Mouse (Mus musculus) lung, postnatal 36 days (tissue): Measurements from ENCODE around the gene Fam222b.

ENCODE experiments used
- DNase-seq: peaks from one replicate; pipeline ENCODE4 v3.0.0; 2022; ENCODE audit warnings: mixed read lengths

Fam222b gene

GRCm38 (mm10) chr11:78138023-78138422, 43.6 kb downstream of the Fam222b start:
- DNase-seq = no peak

- no peak for DNase-seq
Observed at GRCm38 (mm10) chr11:78140665-78141064, 46.2 kb downstream of the Fam222b start.

GRCm38 (mm10) chr11:78143520-78143919, 49.1 kb downstream of the Fam222b start:
- no peak for DNase-seq

- no peak for DNase-seq
Observed at GRCm38 (mm10) chr11:78146168-78146567, 51.7 kb downstream of the Fam222b start.

- DNase-seq = peak; percentile 52
Observed at GRCm38 (mm10) chr11:78146707-78147543, 52.5 kb downstream of the Fam222b start.

GRCm38 (mm10) chr11:78151161-78151560, 56.7 kb downstream of the Fam222b start:
- DNase-seq = peak; percentile 31

- DNase-seq = peak; percentile 84
Observed at GRCm38 (mm10) chr11:78152299-78153231, 58.1 kb downstream of the Fam222b start.

GRCm38 (mm10) chr11:78153778-78154177, 59.3 kb downstream of the Fam222b start:
- no peak for DNase-seq

- DNase-seq = no peak
Observed at GRCm38 (mm10) chr11:78155674-78156073, 61.2 kb downstream of the Fam222b start.

- DNase-seq = no peak
Observed at GRCm38 (mm10) chr11:78156156-78156699, 61.8 kb downstream of the Fam222b start.

GRCm38 (mm10) chr11:78159096-78159495, 64.6 kb downstream of the Fam222b start:
- peak; percentile 95 for DNase-seq

- DNase-seq = no peak
Observed at GRCm38 (mm10) chr11:78159557-78159956, 65.1 kb downstream of the Fam222b start.

GRCm38 (mm10) chr11:78160171-78160570, 65.7 kb downstream of the Fam222b start:
- DNase-seq = no peak

GRCm38 (mm10) chr11:78160675-78161074, 66.2 kb downstream of the Fam222b start:
- DNase-seq = no peak

- DNase-seq = no peak
Observed at GRCm38 (mm10) chr11:78161169-78161568, 66.7 kb downstream of the Fam222b start.

- no peak for DNase-seq
Observed at GRCm38 (mm10) chr11:78161968-78162367, 67.5 kb downstream of the Fam222b start.

- peak; percentile 37 for DNase-seq
Observed at GRCm38 (mm10) chr11:78162504-78162903, 68.0 kb downstream of the Fam222b start.

GRCm38 (mm10) chr11:78163045-78163444, 68.6 kb downstream of the Fam222b start:
- DNase-seq = no peak

GRCm38 (mm10) chr11:78163681-78164603, 69.5 kb downstream of the Fam222b start:
- peak; percentile 50 for DNase-seq

- no peak for DNase-seq
Observed at GRCm38 (mm10) chr11:78164604-78164923, 70.1 kb downstream of the Fam222b start.

GRCm38 (mm10) chr11:78164924-78165760, 70.7 kb downstream of the Fam222b start, which contains the start of gene Traf4:
Gene Traf4, minus strand, starts transcription at chr11:78165589.
- DNase-seq = peak; percentile 90
